Mouse (Mus musculus) gonadal fat pad, adult 2 months (tissue): Measurements from ENCODE around the gene Polr2e. TPM values are rescaled to one million over a fixed set of nuclear protein-coding genes. Genes with fewer than 3 reads are reported as not detected.

ENCODE experiments used
- DNase-seq: peaks from one replicate; pipeline ENCODE4 v3.0.0-alpha.2; 2012; ENCODE audit warnings: low read depth
- polyA plus RNA-seq: library from polyadenylated mRNA; depleted of rRNA; stranded (reverse); fragments of >200 nt; gene quantifications from 2 replicates; pipeline ENCODE4 v1.2.3, GENCODE M21; 2012; rRNA removed

The Polr2e gene
- polyA plus RNA-seq: 152 and 167 TPM in 2 replicates

GRCm38 (mm10) chr10:80039559-80039979 lies at the start of gene Polr2e:
TSS of gene Polr2e (minus strand) at chr10:80039795.
- DNase-seq: no peak

- no peak for DNase-seq
Observed at GRCm38 (mm10) chr10:80089146-80089545, 49.6 kb upstream of the Polr2e start.

GRCm38 (mm10) chr10:80087483-80087882 lies 47.9 kb upstream of the Polr2e start:
- no peak for DNase-seq

GRCm38 (mm10) chr10:80086847-80087246 lies 47.3 kb upstream of the Polr2e start:
- DNase-seq: no peak

- no peak for DNase-seq
Observed at GRCm38 (mm10) chr10:80084817-80085487, 45.4 kb upstream of the Polr2e start.

DNA sequence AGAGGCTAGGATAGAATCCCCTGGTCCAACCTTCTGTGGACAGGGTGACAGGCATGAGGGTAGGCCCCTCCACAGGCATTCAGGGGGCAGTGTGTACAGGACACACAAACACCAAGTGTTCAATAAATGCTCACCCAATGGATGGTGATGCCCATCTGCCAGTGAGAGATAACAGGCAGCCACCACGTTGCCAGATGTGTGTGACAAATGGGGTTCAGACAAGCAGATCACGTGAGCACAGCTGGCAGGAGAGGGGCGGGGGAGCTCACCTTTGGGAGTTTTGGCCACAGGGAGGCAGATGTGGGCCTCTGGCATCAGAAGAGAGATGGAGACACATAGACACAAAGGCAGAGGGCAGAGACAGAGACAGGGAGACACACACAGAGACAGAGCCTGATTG lies 41.5 kb upstream of the Polr2e start:
- DNase-seq: no peak

GRCm38 (mm10) chr10:80080396-80081070 lies 40.9 kb upstream of the Polr2e start:
- DNase-seq: no peak

DNA sequence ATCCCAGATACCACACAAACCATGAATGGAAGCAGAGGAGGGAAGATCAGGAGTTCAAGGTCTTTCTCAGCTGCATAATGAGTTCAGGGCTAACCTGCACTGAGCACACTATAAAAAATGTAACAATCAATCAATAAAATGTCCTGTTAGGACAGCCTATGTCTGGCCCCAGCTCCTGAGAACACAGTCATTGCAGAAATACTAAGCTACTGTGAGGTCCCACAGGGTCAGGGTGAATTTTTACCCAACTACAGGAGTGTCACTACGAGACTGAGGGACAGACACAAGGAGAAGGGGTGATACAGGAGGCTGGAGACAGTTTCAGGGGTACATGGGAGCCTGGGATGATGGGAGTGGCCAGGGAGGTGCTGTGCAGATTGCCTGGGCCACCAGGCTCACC lies 38.8 kb upstream of the Polr2e start:
- DNase-seq: no peak

DNA sequence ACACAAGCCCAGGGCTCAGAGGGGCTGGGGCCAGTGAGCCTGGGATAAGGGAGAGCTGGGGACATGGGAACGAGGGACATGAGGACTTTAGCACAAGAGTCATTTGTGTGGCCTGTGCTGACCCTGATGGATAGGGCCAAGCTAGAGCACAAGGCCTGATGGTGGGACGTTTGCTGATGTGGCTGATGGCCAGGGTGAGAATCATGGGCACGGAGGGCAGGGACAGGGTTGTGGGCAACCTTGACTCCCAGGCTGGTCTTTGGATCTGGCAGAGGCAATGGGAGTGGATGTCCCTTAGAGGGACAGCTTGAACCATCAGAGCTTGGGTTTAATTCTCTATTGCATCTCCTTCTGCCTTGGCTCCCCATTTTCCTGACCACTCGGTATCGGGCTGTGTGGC lies 37.7 kb upstream of the Polr2e start:
- no peak for DNase-seq

- DNase-seq: no peak
Observed at GRCm38 (mm10) chr10:80076386-80076785, 36.8 kb upstream of the Polr2e start.

DNA sequence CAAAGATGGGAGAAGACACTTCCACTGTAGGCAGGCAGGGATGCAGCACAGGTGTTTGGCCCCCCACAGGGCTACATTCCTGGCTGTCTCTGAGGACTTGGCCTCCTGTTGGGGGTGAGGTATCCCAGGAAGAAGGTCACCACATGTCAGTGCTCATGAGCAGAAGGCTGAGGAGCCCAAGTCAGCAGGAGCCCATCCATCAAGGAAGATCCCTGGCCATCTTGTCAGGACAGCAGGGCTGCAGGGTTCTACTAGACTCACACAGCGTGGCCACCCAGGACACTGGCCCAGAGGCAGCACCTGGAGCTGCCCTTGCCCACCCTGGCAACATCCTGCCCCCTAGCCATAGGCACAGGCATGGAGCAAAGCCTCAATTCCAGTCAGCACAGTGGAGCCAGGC lies 36.3 kb upstream of the Polr2e start:
- no peak for DNase-seq

GRCm38 (mm10) chr10:80074813-80075601 lies 35.4 kb upstream of the Polr2e start:
- no peak for DNase-seq

DNA sequence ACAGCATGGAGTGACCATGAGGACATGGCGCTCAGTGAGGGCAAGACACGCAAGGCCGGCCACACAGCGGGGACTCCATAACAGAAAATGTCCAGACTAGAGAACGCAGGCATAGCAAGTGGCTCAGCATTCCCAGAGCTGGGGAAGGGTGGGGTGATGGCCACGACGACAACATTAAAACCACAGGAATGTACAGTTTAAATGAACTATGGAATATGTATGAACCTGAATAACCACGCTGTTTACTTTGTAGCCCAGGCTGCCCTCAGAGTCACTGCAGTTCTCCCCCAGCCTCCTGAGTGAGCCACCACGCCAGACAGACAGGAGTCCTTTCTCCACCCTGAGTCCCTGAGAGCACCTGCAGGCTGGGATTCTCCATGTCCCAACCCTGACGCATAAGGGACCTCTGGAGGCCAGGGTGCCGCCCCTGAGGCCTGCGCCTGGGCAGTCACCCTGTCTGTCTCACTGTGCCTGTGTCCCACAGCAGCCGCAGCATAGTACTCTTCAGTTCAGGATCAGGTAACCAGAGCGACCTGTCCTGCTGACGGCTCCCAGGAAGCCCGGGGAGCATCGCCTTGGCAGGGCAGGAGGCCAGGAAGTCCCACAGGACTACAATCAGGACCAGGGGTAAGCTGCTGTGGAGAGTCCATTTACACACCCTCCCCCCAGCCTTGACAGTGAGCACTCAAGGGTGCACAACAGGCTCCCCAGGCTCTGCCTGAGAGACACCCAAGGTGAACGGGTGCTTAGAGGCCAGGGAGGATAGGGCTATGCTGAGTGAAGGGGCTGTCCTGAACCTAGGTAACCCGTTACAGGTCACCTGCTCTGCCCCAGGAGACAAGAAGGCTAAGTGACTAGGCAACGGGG lies 33.3 kb upstream of the Polr2e start:
- DNase-seq: no peak

- DNase-seq: no peak
Observed at GRCm38 (mm10) chr10:80071516-80071900, 31.9 kb upstream of the Polr2e start.

- no peak for DNase-seq
Observed at GRCm38 (mm10) chr10:80070837-80071515, 31.4 kb upstream of the Polr2e start.

- DNase-seq: no peak
Observed at GRCm38 (mm10) chr10:80069948-80070450, 30.4 kb upstream of the Polr2e start.

DNA sequence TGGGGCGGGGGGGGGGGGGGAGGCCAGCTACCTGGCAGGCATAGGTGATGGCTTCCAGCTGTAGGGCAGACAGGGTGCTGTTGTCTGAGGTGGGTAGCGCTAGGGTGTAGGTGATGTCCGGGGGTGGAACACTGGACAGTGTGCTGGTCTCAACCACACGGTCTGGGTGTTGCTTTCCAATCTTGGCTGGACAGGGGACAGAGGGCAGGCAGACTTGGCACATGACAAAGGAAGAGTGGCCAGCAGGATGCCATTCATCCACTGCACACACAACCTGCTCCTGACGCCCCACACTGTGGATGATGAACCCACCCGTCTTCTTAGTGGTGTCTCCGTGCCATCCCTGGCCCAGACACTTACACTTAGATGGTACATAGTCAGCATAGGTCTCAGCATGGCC lies 29.7 kb upstream of the Polr2e start:
- no peak for DNase-seq

DNA sequence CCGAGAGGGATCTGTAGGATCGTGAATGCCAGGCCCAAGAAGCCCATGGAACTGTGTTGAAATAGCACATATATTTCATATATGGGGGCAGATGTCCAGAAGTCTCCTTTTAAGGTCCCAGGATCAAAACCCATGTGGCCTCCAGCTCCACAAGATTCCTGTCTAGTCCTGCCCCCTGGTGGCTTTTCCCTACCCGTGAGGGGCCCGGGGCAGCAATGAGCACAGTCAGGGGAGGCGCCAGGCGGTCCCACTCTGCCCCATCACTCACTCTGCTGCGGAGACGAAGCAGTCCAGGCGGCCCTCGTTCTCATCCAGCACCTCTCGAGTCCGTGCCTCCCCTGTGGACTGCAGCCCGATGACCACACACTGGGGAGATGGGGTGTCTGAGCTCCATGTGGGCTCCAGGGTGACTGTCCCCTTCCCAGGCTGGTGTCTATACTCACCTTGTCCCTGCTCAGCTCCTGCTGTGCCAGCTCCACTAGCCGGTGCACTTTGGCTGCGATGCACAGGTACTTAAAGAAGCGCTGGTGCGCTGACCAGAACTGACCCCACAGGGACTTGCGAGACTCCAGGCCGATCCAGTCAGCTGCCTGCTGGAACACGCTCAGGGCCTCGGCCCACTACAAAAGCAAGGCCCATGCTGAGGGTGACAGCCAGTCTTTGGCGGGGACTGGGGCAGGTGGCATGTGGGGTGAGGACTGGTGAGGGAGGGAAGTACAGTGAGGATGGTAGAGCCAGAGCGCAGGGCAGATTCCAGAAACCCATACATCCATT lies 24.5 kb upstream of the Polr2e start:
- no peak for DNase-seq

- DNase-seq: no peak
Observed at GRCm38 (mm10) chr10:80063104-80063503, 23.5 kb upstream of the Polr2e start.

- no peak for DNase-seq
Observed at GRCm38 (mm10) chr10:80057683-80058326, 18.2 kb upstream of the Polr2e start.
